Mouse (Mus musculus): ENCODE measurements at regions not wholly inside any gene's neighbourhood (a gene's known extent, or its start where the extent isn't known, plus 50 kb on each side); places are given as distances from the start of the nearest gene placed in this dataset.

DNA sequence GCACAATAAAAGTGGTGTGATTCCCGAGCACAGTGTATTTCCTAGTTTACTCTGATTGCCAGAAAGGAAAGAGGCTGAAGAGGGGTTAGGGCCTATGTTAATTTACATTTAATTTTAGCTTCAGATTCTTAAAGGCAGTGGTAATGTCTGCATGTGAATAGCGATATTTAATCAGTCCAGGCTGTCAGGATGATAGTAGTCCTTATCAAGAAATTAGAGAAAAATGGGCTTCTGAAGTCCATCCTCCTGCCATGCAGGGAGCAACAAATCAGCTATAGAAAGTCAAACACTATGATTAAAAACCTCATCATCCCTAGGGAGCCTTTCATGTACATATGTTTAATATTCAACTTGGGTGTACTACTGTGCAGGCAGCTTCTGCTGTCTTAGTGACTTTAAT lies 422.7 kb upstream of the Gje1 start:
- no peak for ATAC-seq (replicated peaks; ENCODE audit: low FRiP score, poor library complexity, severe bottlenecking)

Data from erythroid progenitor cell, adult 5-6 weeks (primary cell).